Mouse (Mus musculus): ENCODE results near the gene Alad. TPM values are rescaled to one million over a fixed set of nuclear protein-coding genes. Genes with fewer than 3 reads are reported as not detected.
A peak's percentile ranks its signal among the peaks of the same experiment; 100 is the strongest.

The Alad gene
- polyA plus RNA-seq, 1 experiment from 2014 or later, result 68.6 TPM

DNA sequence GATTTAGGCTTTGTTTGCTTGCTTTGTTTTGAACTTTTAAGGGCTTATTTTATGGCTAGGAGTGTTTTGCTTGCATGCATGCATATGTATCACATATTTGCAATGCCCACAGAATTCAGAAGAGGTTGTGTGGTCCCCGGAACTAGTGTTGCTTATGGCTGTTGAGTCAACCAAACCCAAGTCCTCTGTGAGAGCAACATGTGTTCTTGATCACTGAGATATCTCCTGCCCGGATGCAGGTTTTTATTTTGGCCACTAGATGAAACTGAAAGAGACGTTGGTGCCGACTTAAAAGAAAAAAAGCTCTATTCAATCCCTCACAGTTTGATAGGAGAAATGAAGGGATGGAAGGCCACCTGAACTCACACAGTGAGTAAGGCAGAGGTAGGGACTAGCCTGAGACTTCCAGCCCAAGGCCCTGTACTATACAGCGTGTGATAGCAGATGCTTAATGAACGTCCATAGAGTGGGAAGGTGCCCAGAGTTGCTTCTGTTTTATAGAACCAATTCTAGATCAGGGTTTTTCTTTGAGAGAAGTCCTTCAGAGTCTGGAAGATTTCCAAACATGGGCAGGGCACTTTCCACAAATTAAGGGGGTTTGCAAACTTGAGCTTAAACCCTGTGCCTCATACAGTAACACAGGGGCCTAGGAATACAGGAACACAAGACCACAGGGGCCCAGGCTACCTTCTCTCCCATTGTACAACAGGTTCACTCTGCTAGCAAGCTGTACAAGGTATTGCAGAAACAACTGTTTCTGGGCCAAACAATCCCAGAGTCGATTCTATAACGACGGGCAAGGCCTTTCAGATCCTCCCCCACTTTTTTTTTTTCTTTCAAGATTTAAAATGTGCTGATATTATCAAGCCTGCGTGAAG lies 1.9 kb downstream of the Alad start:
- no peaks in the 10 kb centered on the region for H3K27me3 ChIP-seq (replicated peaks)
- peak overlapping the region; percentile 85 for H3K27ac ChIP-seq (replicated peaks)
- ATAC-seq (ENCODE audit: extremely low read depth, insufficient number of reproducible peaks, low FRiP score, low TSS enrichment), result no peak
- peak overlapping the region; percentile 76 for H3K9ac ChIP-seq
- 70% methylated on average over 10 of the region's 10 CpGs for WGBS
- H3K4me1 ChIP-seq, result peaks cover 57% of the 10 kb centered on the region
- peaks cover 25% of the 10 kb centered on the region for H3K36me3 ChIP-seq
- H3K4me3 ChIP-seq, result peak overlapping the region; percentile 68
- H3K4me2 ChIP-seq, result peak overlapping the region; percentile 78
- H3K9me3 ChIP-seq, result no peaks in the 10 kb centered on the region

DNA sequence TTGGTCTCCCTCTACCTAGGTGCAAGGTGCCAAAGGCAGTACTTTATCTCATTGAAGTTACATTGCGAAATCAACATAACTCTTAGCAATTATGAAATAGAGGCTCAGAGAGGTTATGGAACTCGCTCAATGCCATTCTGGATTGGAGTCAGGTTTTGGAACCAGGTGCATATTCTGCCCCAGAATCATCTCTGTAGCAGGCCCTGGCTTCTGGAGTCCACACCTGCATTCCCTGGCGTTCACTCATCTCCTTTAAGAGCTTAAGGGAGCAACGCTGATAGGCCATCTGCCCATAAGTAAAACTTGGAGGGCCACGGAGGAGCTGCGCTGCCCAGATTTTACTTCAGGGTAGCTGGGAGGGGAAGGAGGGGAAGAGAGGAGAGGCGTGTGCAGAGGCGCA lies 2.7 kb downstream of the Alad start:
- no peak for ATAC-seq (ENCODE audit: extremely low read depth, insufficient number of reproducible peaks, low FRiP score, low TSS enrichment)
- no peaks in the 10 kb centered on the region for H3K27me3 ChIP-seq (replicated peaks)
- H3K4me1 ChIP-seq, result peaks cover 57% of the 10 kb centered on the region
- 70% methylated on average over 8 of the region's 8 CpGs for WGBS
- no peaks in the 10 kb centered on the region for H3K9me3 ChIP-seq
- peak overlapping the region; percentile 85 for H3K27ac ChIP-seq (replicated peaks)
- peaks cover 25% of the 10 kb centered on the region for H3K36me3 ChIP-seq
- H3K9ac ChIP-seq, result 0 out of 2 replicates have a peak overlapping the region, but pooled peaks have one; percentile 1
- peak overlapping the region; percentile 27; the same call in 1 of the 2 replicates for H3K4me3 ChIP-seq
- peak overlapping the region; percentile 78 for H3K4me2 ChIP-seq

DNA sequence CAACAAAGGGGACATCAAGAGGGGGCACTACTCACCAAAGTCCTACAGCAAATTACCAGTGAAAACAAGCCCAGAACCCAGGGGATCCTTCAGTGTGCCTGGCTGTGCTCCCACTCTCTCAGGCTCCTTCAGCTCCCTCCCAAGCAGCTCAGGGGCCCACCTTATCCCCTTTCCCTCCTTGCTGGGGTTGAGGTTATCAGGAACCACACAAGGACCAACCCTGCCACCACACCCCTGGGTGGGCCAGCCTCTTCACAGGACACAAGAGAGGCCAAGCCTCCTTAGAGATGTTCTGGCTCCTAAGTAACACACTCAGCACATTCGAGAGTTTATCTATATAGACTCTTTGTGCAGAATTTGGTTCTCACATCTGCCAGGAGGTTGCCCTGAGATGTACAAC lies 3.1 kb downstream of the Alad start:
- Histone ChIP-seq H3K9ac (peak overlapping the region; percentile 67), H3K4me1 (peaks cover 57% of the 10 kb centered on the region), H3K4me3 (peak overlapping the region; percentile 27), H3K4me2 (peak overlapping the region; percentile 78), H3K27me3 (replicated peaks) (no peaks in the 10 kb centered on the region), H3K36me3 (peaks cover 27% of the 10 kb centered on the region), H3K9me3 (no peaks in the 10 kb centered on the region), H3K27ac (replicated peaks) (peak overlapping the region; percentile 85)
- WGBS, result 52% methylated on average over 1 of the region's 1 CpGs
- no peak for ATAC-seq (ENCODE audit: extremely low read depth, insufficient number of reproducible peaks, low FRiP score, low TSS enrichment)

DNA sequence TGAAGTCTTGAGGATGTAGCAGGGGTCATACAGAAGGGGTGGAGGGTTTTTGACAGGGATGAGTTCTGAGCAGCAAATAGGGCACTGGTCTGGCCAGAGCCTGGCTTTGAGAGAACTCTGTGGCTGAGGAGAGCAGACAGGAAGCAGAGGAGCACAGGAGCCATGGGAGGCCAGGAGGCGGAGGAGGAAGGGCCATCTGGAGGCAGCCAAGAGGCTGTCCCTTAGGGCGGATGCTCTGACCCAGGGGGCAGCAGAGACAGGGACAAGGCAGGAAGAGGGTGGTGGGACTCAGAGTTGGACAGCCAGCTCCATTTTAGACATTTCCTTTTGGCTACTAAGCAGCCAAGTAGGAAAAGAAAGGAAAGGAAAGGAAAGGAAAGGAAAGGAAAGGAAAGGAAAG lies 3.6 kb downstream of the Alad start:
- H3K4me3 ChIP-seq, result peak overlapping the region; percentile 27
- whole genome bisulfite sequencing, result 25% methylated on average over 2 of the region's 2 CpGs

DNA sequence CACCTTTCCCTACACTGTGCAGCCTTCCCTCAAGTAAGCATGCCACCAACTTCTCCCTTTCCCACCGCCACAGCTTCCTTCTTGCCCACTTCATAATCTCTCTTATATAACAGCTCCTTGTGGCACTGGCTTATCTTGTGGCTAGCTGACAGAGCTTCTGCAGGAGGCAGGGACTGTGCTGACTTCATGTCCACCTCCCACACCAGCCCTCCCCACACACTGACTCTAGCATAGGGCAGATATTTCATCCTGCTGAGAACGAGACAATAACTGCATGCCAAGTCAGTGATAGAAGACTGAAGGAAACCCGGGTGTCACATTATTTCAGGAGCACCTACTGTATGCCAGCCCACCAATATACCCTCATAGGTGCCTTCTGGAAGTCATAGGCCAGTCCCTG lies 4.2 kb downstream of the Alad start:
- no peaks in the 10 kb centered on the region for H3K9me3 ChIP-seq
- H3K27me3 ChIP-seq (replicated peaks), result no peaks in the 10 kb centered on the region
- peaks cover 36% of the 10 kb centered on the region for H3K36me3 ChIP-seq
- H3K9ac ChIP-seq, result peak overlapping the region; percentile 67
- peak overlapping the region; percentile 27 for H3K4me3 ChIP-seq
- H3K4me2 ChIP-seq, result peak overlapping the region; percentile 78
- H3K4me1 ChIP-seq, result peaks cover 55% of the 10 kb centered on the region
- ATAC-seq (ENCODE audit: extremely low read depth, insufficient number of reproducible peaks, low FRiP score, low TSS enrichment), result no peak
- H3K27ac ChIP-seq (replicated peaks), result peak overlapping the region; percentile 85
- WGBS, result 35% methylated on average over 3 of the region's 3 CpGs

More for the DNA sequence above, 3.6 kb downstream of the Alad start:
- peak overlapping the region; percentile 67 for H3K9ac ChIP-seq
- ATAC-seq (ENCODE audit: extremely low read depth, insufficient number of reproducible peaks, low FRiP score, low TSS enrichment), result no peak
- H3K36me3 ChIP-seq, result peaks cover 30% of the 10 kb centered on the region
- no peaks in the 10 kb centered on the region for H3K27me3 ChIP-seq (replicated peaks)
- H3K27ac ChIP-seq (replicated peaks), result peak overlapping the region; percentile 85
- H3K9me3 ChIP-seq, result no peaks in the 10 kb centered on the region
- peaks cover 57% of the 10 kb centered on the region for H3K4me1 ChIP-seq
- peak overlapping the region; percentile 78 for H3K4me2 ChIP-seq

DNA sequence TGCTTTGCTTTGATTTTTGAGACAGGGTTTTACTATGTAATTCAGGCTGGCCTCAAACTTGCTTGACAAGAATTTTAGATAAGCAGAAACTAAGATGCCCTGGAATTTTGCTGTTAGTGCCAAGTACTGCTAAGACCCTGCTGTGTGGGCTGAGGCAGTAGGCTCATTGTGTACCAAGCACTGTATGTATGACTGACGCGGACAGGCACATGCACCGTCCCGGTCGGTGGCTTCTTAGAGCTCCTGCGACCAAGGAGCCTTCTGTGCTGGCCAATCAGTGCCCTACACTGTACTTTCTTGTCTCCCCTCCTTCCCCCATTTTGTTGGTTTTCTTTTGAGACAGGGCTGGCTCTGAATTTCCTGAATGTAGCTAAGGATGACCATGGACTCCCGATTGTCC lies 4.7 kb downstream of the Alad start:
- H3K4me3 ChIP-seq, result peak overlapping the region; percentile 27; the same call in 1 of the 2 replicates
- peaks cover 41% of the 10 kb centered on the region for H3K36me3 ChIP-seq
- no peaks in the 10 kb centered on the region for H3K9me3 ChIP-seq
- H3K4me2 ChIP-seq, result peak overlapping the region; percentile 78
- WGBS, result 68% methylated on average over 7 of the region's 7 CpGs
- no peak for ATAC-seq (ENCODE audit: extremely low read depth, insufficient number of reproducible peaks, low FRiP score, low TSS enrichment)
- H3K27me3 ChIP-seq (replicated peaks), result no peaks in the 10 kb centered on the region
- H3K9ac ChIP-seq, result peak overlapping the region; percentile 67; the same call in 1 of the 2 replicates
- H3K4me1 ChIP-seq, result peaks cover 53% of the 10 kb centered on the region
- H3K27ac ChIP-seq (replicated peaks), result peak overlapping the region; percentile 85

DNA sequence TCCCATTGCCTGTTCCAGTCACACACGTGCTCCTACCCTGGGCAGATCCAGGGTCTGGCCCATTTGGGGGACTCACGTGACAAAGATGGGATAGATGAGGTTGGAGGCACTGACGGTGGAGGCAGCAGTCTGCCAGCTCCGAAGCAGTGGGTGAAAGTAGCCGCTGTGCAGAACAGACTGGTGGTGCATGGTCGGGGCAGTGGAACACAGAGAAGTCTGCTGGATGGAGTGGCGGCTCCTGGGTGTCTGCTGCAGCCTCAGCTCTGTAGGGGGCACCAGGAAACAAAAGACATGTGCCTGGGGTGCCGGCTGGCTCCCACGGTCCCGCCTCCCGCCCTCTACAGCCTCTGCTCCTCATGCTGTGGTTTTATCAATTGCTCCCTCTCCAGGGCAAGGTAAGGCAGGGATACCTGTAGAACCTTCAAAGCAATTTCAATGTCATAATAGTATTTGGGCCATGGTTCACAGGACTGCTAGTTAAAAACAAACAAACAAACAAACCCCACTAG lies 5.7 kb downstream of the Alad start:
- no peak for ATAC-seq (ENCODE audit: extremely low read depth, insufficient number of reproducible peaks, low FRiP score, low TSS enrichment)
- Histone ChIP-seq H3K27me3 (replicated peaks) (no peaks in the 10 kb centered on the region), H3K27ac (replicated peaks) (no peak overlapping the region), H3K4me3 (no peak overlapping the region), H3K4me1 (peaks cover 51% of the 10 kb centered on the region), H3K36me3 (peaks cover 50% of the 10 kb centered on the region), H3K4me2 (no peak overlapping the region), H3K9me3 (no peaks in the 10 kb centered on the region), H3K9ac (0 out of 2 replicates have a peak overlapping the region, but pooled peaks have one; percentile 24)
- 52% methylated on average over 11 of the region's 11 CpGs for WGBS

DNA sequence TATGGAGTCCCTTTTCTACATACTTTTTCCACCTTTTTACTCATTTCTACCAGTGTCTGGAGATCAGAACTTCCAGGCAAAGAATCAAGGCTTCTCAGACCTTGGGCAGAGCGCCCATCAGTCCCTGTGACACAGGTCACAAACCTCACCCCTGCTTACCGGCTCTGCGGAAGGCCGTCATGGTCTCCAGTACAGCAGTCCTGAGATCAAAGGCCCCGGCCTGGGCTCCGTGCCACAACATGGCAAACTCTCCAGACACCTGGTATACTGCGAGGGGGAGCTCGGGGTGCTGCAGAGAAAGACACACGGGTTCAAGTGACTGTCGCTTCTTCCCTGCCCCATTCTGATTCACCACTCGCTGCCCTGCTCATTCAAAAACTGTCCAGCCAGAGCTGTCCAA lies 9.8 kb downstream of the Alad start:
- H3K27me3 ChIP-seq (replicated peaks), result no peaks in the 10 kb centered on the region
- WGBS, result 87% methylated on average over 11 of the region's 11 CpGs
- no peak overlapping the region for H3K27ac ChIP-seq (replicated peaks)
- H3K4me3 ChIP-seq, result no peak overlapping the region
- peaks cover 10% of the 10 kb centered on the region for H3K4me1 ChIP-seq
- ATAC-seq (ENCODE audit: extremely low read depth, insufficient number of reproducible peaks, low FRiP score, low TSS enrichment), result no peak
- no peak overlapping the region for H3K9ac ChIP-seq
- H3K36me3 ChIP-seq, result peaks cover 72% of the 10 kb centered on the region
- H3K4me2 ChIP-seq, result no peak overlapping the region
- H3K9me3 ChIP-seq, result no peaks in the 10 kb centered on the region

DNA sequence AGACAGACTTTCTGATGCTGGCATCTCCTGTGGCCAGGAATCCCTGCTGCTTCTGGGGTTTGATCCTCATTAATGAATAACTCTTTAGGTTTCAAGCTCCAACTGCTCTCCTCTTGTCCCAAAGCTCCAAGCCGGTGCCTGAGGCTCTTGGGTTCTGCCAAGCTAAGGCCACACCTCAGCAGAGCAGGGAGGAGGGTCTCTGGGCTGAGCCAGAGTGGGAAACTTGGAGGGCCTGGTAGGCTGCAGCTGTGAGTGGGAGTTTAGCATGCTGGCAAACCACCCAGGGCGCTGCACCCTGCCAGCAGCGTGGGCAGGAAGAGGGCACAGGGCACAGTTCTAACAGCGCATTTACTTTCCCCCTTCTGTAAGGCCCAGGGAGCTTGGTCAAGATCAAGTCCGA lies 10.9 kb downstream of the Alad start:
- Histone ChIP-seq H3K4me1 (peaks cover 3% of the 10 kb centered on the region; the same call in 1 of the 2 replicates), H3K36me3 (peaks cover 69% of the 10 kb centered on the region), H3K4me2 (no peak overlapping the region), H3K9me3 (no peaks in the 10 kb centered on the region), H3K4me3 (no peak overlapping the region), H3K27ac (replicated peaks) (no peak overlapping the region), H3K27me3 (replicated peaks) (no peaks in the 10 kb centered on the region), H3K9ac (no peak overlapping the region)
- WGBS, result 89% methylated on average over 5 of the region's 5 CpGs
- no peak for ATAC-seq (ENCODE audit: extremely low read depth, insufficient number of reproducible peaks, low FRiP score, low TSS enrichment)

DNA sequence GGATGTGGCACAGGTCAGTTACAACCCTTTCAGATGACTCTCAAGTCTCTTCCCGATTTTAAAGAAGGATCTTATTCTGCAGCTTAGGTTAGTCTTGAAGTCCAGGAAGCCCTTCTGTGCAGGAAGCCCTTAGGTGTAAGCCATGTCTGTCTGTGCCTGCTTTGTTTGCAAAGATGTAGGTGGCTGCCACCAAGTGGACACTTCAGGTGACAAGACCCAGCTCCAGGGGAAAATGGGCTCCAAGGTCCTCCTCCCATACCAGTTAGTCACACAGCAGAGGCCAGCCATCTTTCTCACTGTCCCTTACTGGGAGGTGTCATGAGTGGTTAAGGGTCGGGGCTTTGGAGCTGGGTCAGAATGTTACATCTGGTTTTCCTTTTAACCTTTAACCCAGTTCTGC lies 12.9 kb downstream of the Alad start:
- WGBS, result 45% methylated on average over 2 of the region's 2 CpGs
- Histone ChIP-seq H3K9ac (no peak overlapping the region), H3K4me2 (no peak overlapping the region), H3K4me1 (peaks cover 4% of the 10 kb centered on the region), H3K36me3 (peaks cover 49% of the 10 kb centered on the region), H3K4me3 (no peak overlapping the region), H3K9me3 (no peaks in the 10 kb centered on the region), H3K27ac (replicated peaks) (no peak overlapping the region), H3K27me3 (replicated peaks) (no peaks in the 10 kb centered on the region)
- no peak for ATAC-seq (ENCODE audit: extremely low read depth, insufficient number of reproducible peaks, low FRiP score, low TSS enrichment)

DNA sequence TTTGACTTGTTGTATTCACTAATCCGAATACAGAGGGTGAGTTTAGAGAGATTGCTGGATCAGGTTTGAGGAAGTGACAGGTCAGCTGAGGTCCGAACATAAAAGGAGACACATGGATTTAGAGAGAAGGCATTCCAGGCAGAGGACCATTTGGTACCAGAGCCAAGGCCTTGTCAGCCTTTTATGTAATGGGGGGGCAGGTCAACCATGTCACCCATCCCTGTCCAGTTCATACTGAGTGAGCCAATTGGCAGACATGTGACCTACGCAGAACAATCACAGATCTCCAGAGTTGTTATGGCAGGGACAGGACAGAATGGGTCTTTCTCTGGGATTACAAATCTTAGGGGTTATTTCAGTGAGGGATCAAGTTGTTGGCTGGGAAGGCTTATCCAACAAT lies 13.7 kb downstream of the Alad start:
- no peak overlapping the region for H3K4me2 ChIP-seq
- H3K4me1 ChIP-seq, result peaks cover 10% of the 10 kb centered on the region
- H3K4me3 ChIP-seq, result no peak overlapping the region
- peaks cover 41% of the 10 kb centered on the region for H3K36me3 ChIP-seq
- H3K27me3 ChIP-seq (replicated peaks), result no peaks in the 10 kb centered on the region
- WGBS, result 82% methylated on average over 3 of the region's 3 CpGs
- no peak for ATAC-seq (ENCODE audit: extremely low read depth, insufficient number of reproducible peaks, low FRiP score, low TSS enrichment)
- no peak overlapping the region for H3K9ac ChIP-seq
- no peaks in the 10 kb centered on the region for H3K9me3 ChIP-seq
- H3K27ac ChIP-seq (replicated peaks), result no peak overlapping the region

All from heart, embryonic 13.5 days (tissue).